Mouse (Mus musculus) cerebellum, adult 8-10 months (tissue): ENCODE data around the gene Ube2z.
A peak's percentile ranks its signal among the peaks of the same experiment; 100 is the strongest.
"Not testable (repeated sequence)": the region's sequence is repeated elsewhere in the genome, so short reads cannot be mapped to it uniquely, and the experiment has no call there.

Experiments
- DNase-seq: peaks from one replicate; pipeline ENCODE4 v3.0.0; 2022

The Ube2z gene

GRCm38 (mm10) chr11:96065215-96065911, at the start of gene Ube2z:
Gene Ube2z, minus strand, starts transcription at chr11:96065388.
- DNase-seq = peak; percentile 98

GRCm38 (mm10) chr11:96114077-96114476, 48.9 kb upstream of the Ube2z start:
- no peak for DNase-seq

- DNase-seq = no peak
Measured at GRCm38 (mm10) chr11:96111751-96112150, 46.6 kb upstream of the Ube2z start, which contains the start of gene Calcoco2. Gene Calcoco2, minus strand, starts transcription at chr11:96111964.

- not testable (repeated sequence) for DNase-seq
Measured at GRCm38 (mm10) chr11:96110950-96111349, 45.8 kb upstream of the Ube2z start.

- DNase-seq = no peak
Measured at GRCm38 (mm10) chr11:96108376-96108775, 43.2 kb upstream of the Ube2z start.

- no peak for DNase-seq
Measured at GRCm38 (mm10) chr11:96093361-96093760, 28.2 kb upstream of the Ube2z start.

GRCm38 (mm10) chr11:96092674-96093291, 27.6 kb upstream of the Ube2z start:
- DNase-seq = no peak

GRCm38 (mm10) chr11:96091073-96091472, 25.9 kb upstream of the Ube2z start:
- DNase-seq = no peak

- no peak for DNase-seq
Measured at GRCm38 (mm10) chr11:96087981-96088380, 22.8 kb upstream of the Ube2z start.

GRCm38 (mm10) chr11:96082682-96083081, 17.5 kb upstream of the Ube2z start:
- no peak for DNase-seq

- no peak for DNase-seq
Measured at GRCm38 (mm10) chr11:96080736-96081135, 15.5 kb upstream of the Ube2z start.

GRCm38 (mm10) chr11:96076221-96077105, 11.3 kb upstream of the Ube2z start:
- DNase-seq = no peak

GRCm38 (mm10) chr11:96075509-96076220, 10.5 kb upstream of the Ube2z start, which contains the start of gene Atp5g1:
Gene Atp5g1, minus strand, starts transcription at chr11:96075670.
- DNase-seq = peak; percentile 99

- DNase-seq = no peak
Measured at GRCm38 (mm10) chr11:96075177-96075508, 10.0 kb upstream of the Ube2z start.

GRCm38 (mm10) chr11:96074351-96075176, 9.4 kb upstream of the Ube2z start:
- DNase-seq = peak; percentile 39

GRCm38 (mm10) chr11:96073295-96073993, 8.3 kb upstream of the Ube2z start:
- DNase-seq = no peak

GRCm38 (mm10) chr11:96071013-96071412, 5.8 kb upstream of the Ube2z start:
- no peak for DNase-seq

GRCm38 (mm10) chr11:96070353-96070752, 5.2 kb upstream of the Ube2z start:
- no peak for DNase-seq

GRCm38 (mm10) chr11:96068231-96068630, 3.0 kb upstream of the Ube2z start:
- DNase-seq = no peak

- DNase-seq = peak; percentile 29
Measured at GRCm38 (mm10) chr11:96064521-96065214, 520 bp downstream of the Ube2z start.

- DNase-seq = no peak
Measured at GRCm38 (mm10) chr11:96058309-96058708, 6.9 kb downstream of the Ube2z start.
